Mouse (Mus musculus): ENCODE results near the gene Aspdh.

Gene Aspdh

GRCm38 (mm10) chr7:44446070-44446855 lies 18.9 kb upstream of the Aspdh start:
- no peak for DNase-seq (ENCODE audit: low spot score)

DNA sequence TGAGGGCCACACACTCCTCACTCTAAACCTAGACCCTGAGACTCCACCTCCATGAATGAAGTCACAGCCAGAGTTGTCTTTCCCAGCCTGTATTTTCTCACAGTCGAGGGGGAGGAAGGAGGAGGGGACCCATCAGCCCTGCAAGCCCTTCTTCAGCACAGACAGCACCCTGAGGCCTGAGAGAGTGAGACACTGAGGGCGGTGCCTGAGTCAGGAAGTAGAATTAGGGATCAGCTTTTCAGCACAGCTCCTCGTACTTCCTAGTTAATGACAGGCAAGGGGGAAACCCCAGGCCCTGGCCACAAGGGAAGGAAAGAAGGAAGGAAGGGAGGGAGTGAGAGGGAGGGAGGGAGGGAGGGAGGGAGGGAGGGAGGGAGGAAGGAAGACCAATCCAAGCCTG lies 11.9 kb upstream of the Aspdh start:
- no peak for DNase-seq (ENCODE audit: low spot score)

DNA sequence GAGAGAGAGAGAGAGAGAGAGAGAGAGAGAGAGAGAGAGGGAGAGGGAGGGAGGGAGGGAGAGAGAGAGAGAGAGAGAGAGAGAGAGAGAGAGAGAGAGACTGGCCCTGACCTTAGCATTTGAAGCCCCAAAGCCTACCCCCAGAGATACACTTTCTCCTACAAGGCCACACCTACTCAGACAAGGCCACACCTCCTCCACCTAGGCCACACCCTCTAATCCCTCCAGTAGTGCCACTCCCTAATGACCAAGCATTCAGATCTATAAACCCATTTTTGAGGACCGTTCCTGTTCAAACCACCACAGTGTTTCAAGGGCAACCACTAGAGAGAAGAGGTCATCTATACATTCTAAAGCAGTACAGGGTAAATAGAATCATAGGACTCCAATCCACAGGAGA lies 8.9 kb upstream of the Aspdh start:
- no peak for DNase-seq (ENCODE audit: low spot score)

GRCm38 (mm10) chr7:44460067-44460466 lies 5.1 kb upstream of the Aspdh start:
- no peak for DNase-seq (ENCODE audit: low spot score)

GRCm38 (mm10) chr7:44460767-44461502 lies 4.3 kb upstream of the Aspdh start:
- DNase-seq (ENCODE audit: low spot score) = no peak

GRCm38 (mm10) chr7:44461503-44462217 lies 3.5 kb upstream of the Aspdh start:
- no peak for DNase-seq (ENCODE audit: low spot score)

GRCm38 (mm10) chr7:44462218-44463055 lies 2.8 kb upstream of the Aspdh start:
- no peak for DNase-seq (ENCODE audit: low spot score)

DNA sequence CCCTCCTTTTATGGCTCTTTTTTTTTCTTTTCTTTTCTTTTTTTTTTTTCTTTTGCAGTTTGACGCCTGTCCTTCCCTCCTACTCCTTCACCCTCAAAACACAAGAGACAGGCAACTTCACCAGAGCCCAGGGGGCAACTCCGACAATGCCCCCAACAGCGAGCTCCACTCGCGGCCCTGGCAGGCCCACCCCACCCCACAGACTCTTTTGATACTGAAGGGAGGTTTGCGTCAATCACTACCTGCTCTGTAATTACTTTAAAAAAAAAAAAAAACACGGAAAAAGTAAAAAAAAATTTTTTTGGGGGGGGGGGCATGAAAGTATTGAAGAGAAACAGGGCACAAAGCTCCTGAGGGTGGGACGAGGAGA lies 2.1 kb upstream of the Aspdh start:
- no peak for DNase-seq (ENCODE audit: low spot score)

- no peak for DNase-seq (ENCODE audit: low spot score)
Observed at GRCm38 (mm10) chr7:44463556-44464225, 1.5 kb upstream of the Aspdh start.

DNA sequence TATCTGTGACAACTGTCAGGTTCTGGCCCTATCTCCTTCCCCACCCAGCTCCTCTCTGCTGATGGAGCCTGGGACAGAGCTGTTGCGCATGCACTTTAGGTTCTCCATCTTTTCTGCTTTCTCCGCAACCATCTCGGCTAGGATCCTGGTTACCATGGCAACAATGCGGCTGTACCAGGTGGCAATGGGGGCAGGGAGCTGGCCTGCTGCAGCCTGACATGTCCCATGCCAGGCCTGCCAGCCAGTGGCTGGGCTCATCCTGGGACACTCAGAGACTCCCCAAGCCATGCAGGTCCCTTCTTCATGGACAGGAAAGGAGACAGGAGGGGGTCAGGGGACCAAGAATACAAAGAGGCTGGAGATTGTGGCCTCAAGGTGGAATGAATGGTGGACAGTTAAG lies 680 bp upstream of the Aspdh start:
- DNase-seq (ENCODE audit: low spot score) = no peak

- no peak for DNase-seq (ENCODE audit: low spot score)
Observed at GRCm38 (mm10) chr7:44466006-44466887, 1.1 kb downstream of the Aspdh start.

DNA sequence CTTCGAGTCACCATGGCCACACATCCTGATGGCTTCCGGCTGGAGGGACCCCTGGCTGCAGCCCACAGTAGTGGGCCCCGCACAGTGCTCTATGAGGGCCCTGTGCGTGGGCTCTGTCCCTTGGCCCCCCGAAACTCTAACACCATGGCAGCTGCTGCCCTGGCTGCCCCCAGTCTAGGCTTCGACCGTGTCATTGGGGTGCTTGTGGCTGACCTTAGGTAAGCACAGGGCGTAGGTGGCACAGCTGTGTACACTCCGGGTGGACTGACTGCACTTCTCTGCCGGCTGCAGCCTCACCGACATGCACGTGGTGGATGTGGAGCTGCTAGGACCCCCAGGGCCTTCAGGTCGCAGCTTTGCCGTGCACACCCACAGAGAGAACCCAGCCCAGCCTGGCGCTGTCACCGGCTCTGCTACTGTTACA lies 1.7 kb downstream of the Aspdh start:
- no peak for DNase-seq (ENCODE audit: low spot score)

- peak; percentile 89 for DNase-seq (ENCODE audit: low spot score)
Observed at GRCm38 (mm10) chr7:44467811-44468411, 2.7 kb downstream of the Aspdh start, which contains the start of gene Josd2. Josd2 (plus strand) TSS chr7:44467980.

GRCm38 (mm10) chr7:44468644-44469285 lies 3.6 kb downstream of the Aspdh start:
- no peak for DNase-seq (ENCODE audit: low spot score)

- no peak for DNase-seq (ENCODE audit: low spot score)
Observed at GRCm38 (mm10) chr7:44469677-44470675, 4.8 kb downstream of the Aspdh start.

GRCm38 (mm10) chr7:44470696-44471612 lies 5.8 kb downstream of the Aspdh start:
- no peak for DNase-seq (ENCODE audit: low spot score)

Data from ovary, postnatal 36 days (tissue).